Mouse (Mus musculus): ENCODE results near the gene Cep350. TPM values are rescaled to one million over a fixed set of nuclear protein-coding genes. Genes with fewer than 3 reads are reported as not detected.
"Not testable (repeated sequence)": the region's sequence is repeated elsewhere in the genome, so short reads cannot be mapped to it uniquely, and the experiment has no call there.

The Cep350 gene
- polyA plus RNA-seq, 1 experiment from 2014 or later, result 19.1 TPM

GRCm38 (mm10) chr1:155934702-155935101 lies 38.4 kb downstream of the Cep350 start:
- ATAC-seq (ENCODE audit: low read depth), result no peak
- Histone ChIP-seq H3K4me3 (ENCODE audit: low read depth, low read length) (no peak overlapping the region), H3K4me2 (ENCODE audit: low read depth, low read length) (no peak overlapping the region), H3K36me3 (ENCODE audit: control insufficient read depth, insufficient read depth, low read length) (peaks cover 28% of the 10 kb centered on the region), H3K27ac (ENCODE audit: low read depth, low read length) (no peak overlapping the region), H3K4me1 (ENCODE audit: control insufficient read depth, insufficient read depth, low read length) (no peaks in the 10 kb centered on the region), H3K9me3 (ENCODE audit: control insufficient read depth, low read length) (no peaks in the 10 kb centered on the region), H3K9ac (replicated peaks; ENCODE audit: low read depth, low read length) (no peak overlapping the region), H3K27me3 (ENCODE audit: control insufficient read depth, insufficient read depth, low read length) (no peaks in the 10 kb centered on the region)
- WGBS, result 89% methylated on average over 2 of the region's 2 CpGs

- no peaks in the 10 kb centered on the region for H3K4me1 ChIP-seq (ENCODE audit: control insufficient read depth, insufficient read depth, low read length)
- WGBS, result 91% methylated on average over 3 of the region's 3 CpGs
- H3K36me3 ChIP-seq (ENCODE audit: control insufficient read depth, insufficient read depth, low read length), result peaks cover 52% of the 10 kb centered on the region
- H3K27me3 ChIP-seq (ENCODE audit: control insufficient read depth, insufficient read depth, low read length), result no peaks in the 10 kb centered on the region
- H3K9me3 ChIP-seq (ENCODE audit: control insufficient read depth, low read length), result no peaks in the 10 kb centered on the region
- no peak overlapping the region for H3K4me3 ChIP-seq (ENCODE audit: low read depth, low read length)
- H3K27ac ChIP-seq (ENCODE audit: low read depth, low read length), result no peak overlapping the region
- H3K4me2 ChIP-seq (ENCODE audit: low read depth, low read length), result no peak overlapping the region
- H3K9ac ChIP-seq (replicated peaks; ENCODE audit: low read depth, low read length), result no peak overlapping the region
- ATAC-seq (ENCODE audit: low read depth), result no peak
Measured at GRCm38 (mm10) chr1:155903561-155903960, 69.5 kb downstream of the Cep350 start.

GRCm38 (mm10) chr1:155901348-155901747 lies 71.7 kb downstream of the Cep350 start:
- Histone ChIP-seq H3K27ac (ENCODE audit: low read depth, low read length) (no peak overlapping the region), H3K4me3 (ENCODE audit: low read depth, low read length) (no peak overlapping the region), H3K4me2 (ENCODE audit: low read depth, low read length) (no peak overlapping the region), H3K9ac (replicated peaks; ENCODE audit: low read depth, low read length) (no peak overlapping the region), H3K36me3 (ENCODE audit: control insufficient read depth, insufficient read depth, low read length) (peaks cover 52% of the 10 kb centered on the region), H3K4me1 (ENCODE audit: control insufficient read depth, insufficient read depth, low read length) (no peaks in the 10 kb centered on the region), H3K27me3 (ENCODE audit: control insufficient read depth, insufficient read depth, low read length) (no peaks in the 10 kb centered on the region), H3K9me3 (ENCODE audit: control insufficient read depth, low read length) (no peaks in the 10 kb centered on the region)
- ATAC-seq (ENCODE audit: low read depth), result no peak
- 96% methylated on average over 8 of the region's 8 CpGs for WGBS

GRCm38 (mm10) chr1:155894382-155894781 lies 78.7 kb downstream of the Cep350 start:
- H3K9ac ChIP-seq (replicated peaks; ENCODE audit: low read depth, low read length), result no peak overlapping the region
- H3K27me3 ChIP-seq (ENCODE audit: control insufficient read depth, insufficient read depth, low read length), result no peaks in the 10 kb centered on the region
- no peak overlapping the region for H3K4me2 ChIP-seq (ENCODE audit: low read depth, low read length)
- no peaks in the 10 kb centered on the region for H3K9me3 ChIP-seq (ENCODE audit: control insufficient read depth, low read length)
- ATAC-seq (ENCODE audit: low read depth), result no peak
- peaks cover 39% of the 10 kb centered on the region for H3K36me3 ChIP-seq (ENCODE audit: control insufficient read depth, insufficient read depth, low read length)
- whole genome bisulfite sequencing, result 96% methylated on average over 10 of the region's 10 CpGs
- no peak overlapping the region for H3K4me3 ChIP-seq (ENCODE audit: low read depth, low read length)
- H3K4me1 ChIP-seq (ENCODE audit: control insufficient read depth, insufficient read depth, low read length), result no peaks in the 10 kb centered on the region
- H3K27ac ChIP-seq (ENCODE audit: low read depth, low read length), result no peak overlapping the region

GRCm38 (mm10) chr1:155886846-155887245 lies 86.2 kb downstream of the Cep350 start:
- Histone ChIP-seq H3K27ac (ENCODE audit: low read depth, low read length) (no peak overlapping the region), H3K9me3 (ENCODE audit: control insufficient read depth, low read length) (no peaks in the 10 kb centered on the region), H3K9ac (replicated peaks; ENCODE audit: low read depth, low read length) (no peak overlapping the region), H3K27me3 (ENCODE audit: control insufficient read depth, insufficient read depth, low read length) (no peaks in the 10 kb centered on the region), H3K36me3 (ENCODE audit: control insufficient read depth, insufficient read depth, low read length) (peaks cover 28% of the 10 kb centered on the region), H3K4me2 (ENCODE audit: low read depth, low read length) (no peak overlapping the region), H3K4me3 (ENCODE audit: low read depth, low read length) (no peak overlapping the region), H3K4me1 (ENCODE audit: control insufficient read depth, insufficient read depth, low read length) (no peaks in the 10 kb centered on the region)
- no peak for ATAC-seq (ENCODE audit: low read depth)
- 90% methylated on average over 2 of the region's 2 CpGs for WGBS

- not testable (repeated sequence) for H3K9ac ChIP-seq (replicated peaks; ENCODE audit: low read depth, low read length); ATAC-seq (ENCODE audit: low read depth); H3K27ac ChIP-seq (ENCODE audit: low read depth, low read length); H3K9me3 ChIP-seq (ENCODE audit: control insufficient read depth, low read length); H3K27me3 ChIP-seq (ENCODE audit: control insufficient read depth, insufficient read depth, low read length); H3K4me3 ChIP-seq (ENCODE audit: low read depth, low read length); H3K4me1 ChIP-seq (ENCODE audit: control insufficient read depth, insufficient read depth, low read length); H3K4me2 ChIP-seq (ENCODE audit: low read depth, low read length)
- H3K36me3 ChIP-seq (ENCODE audit: control insufficient read depth, insufficient read depth, low read length), result peaks cover 28% of the 10 kb centered on the region
- WGBS, result 93% methylated on average over 3 of the region's 3 CpGs
Measured at GRCm38 (mm10) chr1:155882646-155883231, 90.3 kb downstream of the Cep350 start.

- Histone ChIP-seq H3K9ac (replicated peaks; ENCODE audit: low read depth, low read length) (no peak overlapping the region), H3K4me1 (ENCODE audit: control insufficient read depth, insufficient read depth, low read length) (no peaks in the 10 kb centered on the region), H3K36me3 (ENCODE audit: control insufficient read depth, insufficient read depth, low read length) (peaks cover 33% of the 10 kb centered on the region), H3K9me3 (ENCODE audit: control insufficient read depth, low read length) (no peaks in the 10 kb centered on the region), H3K27me3 (ENCODE audit: control insufficient read depth, insufficient read depth, low read length) (no peaks in the 10 kb centered on the region), H3K4me2 (ENCODE audit: low read depth, low read length) (no peak overlapping the region), H3K4me3 (ENCODE audit: low read depth, low read length) (no peak overlapping the region), H3K27ac (ENCODE audit: low read depth, low read length) (no peak overlapping the region)
- 87% methylated on average over 3 of the region's 3 CpGs for WGBS
- ATAC-seq (ENCODE audit: low read depth), result no peak
Measured at GRCm38 (mm10) chr1:155879596-155879995, 93.5 kb downstream of the Cep350 start.

- Histone ChIP-seq H3K9me3 (ENCODE audit: control insufficient read depth, low read length) (no peaks in the 10 kb centered on the region), H3K36me3 (ENCODE audit: control insufficient read depth, insufficient read depth, low read length) (peaks cover 46% of the 10 kb centered on the region), H3K4me1 (ENCODE audit: control insufficient read depth, insufficient read depth, low read length) (no peaks in the 10 kb centered on the region), H3K27ac (ENCODE audit: low read depth, low read length) (no peak overlapping the region), H3K9ac (replicated peaks; ENCODE audit: low read depth, low read length) (no peak overlapping the region), H3K27me3 (ENCODE audit: control insufficient read depth, insufficient read depth, low read length) (no peaks in the 10 kb centered on the region), H3K4me2 (ENCODE audit: low read depth, low read length) (no peak overlapping the region), H3K4me3 (ENCODE audit: low read depth, low read length) (no peak overlapping the region)
- WGBS, result 75% methylated on average over 4 of the region's 4 CpGs
- no peak for ATAC-seq (ENCODE audit: low read depth)
Measured at GRCm38 (mm10) chr1:155862967-155863366, 110.1 kb downstream of the Cep350 start.

GRCm38 (mm10) chr1:155854926-155855702 lies 117.9 kb downstream of the Cep350 start:
- WGBS, result 86% methylated on average over 7 of the region's 7 CpGs
- no peak for ATAC-seq (ENCODE audit: low read depth)
- H3K27ac ChIP-seq (ENCODE audit: low read depth, low read length), result no peak overlapping the region
- no peaks in the 10 kb centered on the region for H3K9me3 ChIP-seq (ENCODE audit: control insufficient read depth, low read length)
- no peaks in the 10 kb centered on the region for H3K4me1 ChIP-seq (ENCODE audit: control insufficient read depth, insufficient read depth, low read length)
- no peak overlapping the region for H3K4me2 ChIP-seq (ENCODE audit: low read depth, low read length)
- H3K27me3 ChIP-seq (ENCODE audit: control insufficient read depth, insufficient read depth, low read length), result no peaks in the 10 kb centered on the region
- no peak overlapping the region for H3K4me3 ChIP-seq (ENCODE audit: low read depth, low read length)
- no peak overlapping the region for H3K9ac ChIP-seq (replicated peaks; ENCODE audit: low read depth, low read length)
- peaks cover 22% of the 10 kb centered on the region for H3K36me3 ChIP-seq (ENCODE audit: control insufficient read depth, insufficient read depth, low read length)
